Mouse (Mus musculus) macrophage (primary cell): ENCODE data around the gene F8. TPM values are rescaled to one million over a fixed set of nuclear protein-coding genes. Genes with fewer than 3 reads are reported as not detected.

Experiments used
- polyA plus RNA-seq: library from polyadenylated mRNA; stranded (reverse); fragments of 250-400 nt; gene quantifications from 3 replicates; pipeline ENCODE4 v1.2.4, GENCODE M21; 2018; ENCODE audit warnings: inconsistent platforms

Gene F8
- polyA plus RNA-seq, 1 experiment from 2014 or later = 0.36 TPM

Other genes with a start within 250 kb of the F8 start
- not detected in 3 replicates for gene Smim9, start 218.8 kb downstream of the F8 start, polyA plus RNA-seq
- 44.5 to 78.1 TPM (median 48.7 TPM) in 3 replicates for gene Fundc2, start 216 bp downstream of the F8 start, polyA plus RNA-seq
- gene Cmc4, start 34.0 kb upstream of the F8 start, polyA plus RNA-seq = 10.3 to 27.7 TPM (median 17.2 TPM) in 3 replicates
- gene Mtcp1, start 34.0 kb upstream of the F8 start, polyA plus RNA-seq = 4.4 to 12.2 TPM (median 7.3 TPM) in 3 replicates
- gene Brcc3, start 34.0 kb upstream of the F8 start, polyA plus RNA-seq = 19.2 to 51.9 TPM (median 20.4 TPM) in 3 replicates
- gene Vbp1, start 131.7 kb upstream of the F8 start, polyA plus RNA-seq = 29.7 to 41.6 TPM (median 37.2 TPM) in 3 replicates
- gene Rab39b, start 195.6 kb upstream of the F8 start, polyA plus RNA-seq = not detected in 3 replicates